Mouse (Mus musculus): ENCODE results near the gene Traf5.

Gene Traf5

GRCm38 (mm10) chr1:192081129-192081528 lies 11.2 kb downstream of the Traf5 start:
- no peak for TF ChIP-seq GATA4 (IDR thresholded peaks at IDR 0.05; ENCODE audit: insufficient replicate concordance, low read length)

- TF ChIP-seq GATA4 (IDR thresholded peaks at IDR 0.05; ENCODE audit: insufficient replicate concordance, low read length), result no peak
These were observed 13.2 kb downstream of the Traf5 start for GRCm38 (mm10) chr1:192079121-192079520.

- TF ChIP-seq GATA4 (IDR thresholded peaks at IDR 0.05; ENCODE audit: insufficient replicate concordance, low read length), result no peak
These were observed 14.0 kb downstream of the Traf5 start for GRCm38 (mm10) chr1:192078406-192078805.

GRCm38 (mm10) chr1:192076796-192077535 lies 15.4 kb downstream of the Traf5 start:
- no peak for TF ChIP-seq GATA4 (IDR thresholded peaks at IDR 0.05; ENCODE audit: insufficient replicate concordance, low read length)

GRCm38 (mm10) chr1:192076101-192076500 lies 16.3 kb downstream of the Traf5 start:
- no peak for TF ChIP-seq GATA4 (IDR thresholded peaks at IDR 0.05; ENCODE audit: insufficient replicate concordance, low read length)

GRCm38 (mm10) chr1:192074824-192075223 lies 17.5 kb downstream of the Traf5 start:
- TF ChIP-seq GATA4 (IDR thresholded peaks at IDR 0.05; ENCODE audit: insufficient replicate concordance, low read length), result no peak

- TF ChIP-seq GATA4 (IDR thresholded peaks at IDR 0.05; ENCODE audit: insufficient replicate concordance, low read length), result no peak
These were observed 19.9 kb downstream of the Traf5 start for GRCm38 (mm10) chr1:192072426-192072825.

- TF ChIP-seq GATA4 (IDR thresholded peaks at IDR 0.05; ENCODE audit: insufficient replicate concordance, low read length), result no peak
These were observed 21.7 kb downstream of the Traf5 start for GRCm38 (mm10) chr1:192070618-192071051.

- TF ChIP-seq GATA4 (IDR thresholded peaks at IDR 0.05; ENCODE audit: insufficient replicate concordance, low read length), result no peak
These were observed 22.3 kb downstream of the Traf5 start for GRCm38 (mm10) chr1:192069971-192070591.

- no peak for TF ChIP-seq GATA4 (IDR thresholded peaks at IDR 0.05; ENCODE audit: insufficient replicate concordance, low read length)
These were observed 24.2 kb downstream of the Traf5 start for GRCm38 (mm10) chr1:192068188-192068587.

- TF ChIP-seq GATA4 (IDR thresholded peaks at IDR 0.05; ENCODE audit: insufficient replicate concordance, low read length), result no peak
These were observed 25.4 kb downstream of the Traf5 start for GRCm38 (mm10) chr1:192066956-192067355.

- TF ChIP-seq GATA4 (IDR thresholded peaks at IDR 0.05; ENCODE audit: insufficient replicate concordance, low read length), result no peak
These were observed 29.0 kb downstream of the Traf5 start for GRCm38 (mm10) chr1:192063209-192063946.

GRCm38 (mm10) chr1:192062682-192063081 lies 29.7 kb downstream of the Traf5 start:
- no peak for TF ChIP-seq GATA4 (IDR thresholded peaks at IDR 0.05; ENCODE audit: insufficient replicate concordance, low read length)

- TF ChIP-seq GATA4 (IDR thresholded peaks at IDR 0.05; ENCODE audit: insufficient replicate concordance, low read length), result no peak
These were observed 30.6 kb downstream of the Traf5 start for GRCm38 (mm10) chr1:192061666-192062306.

- no peak for TF ChIP-seq GATA4 (IDR thresholded peaks at IDR 0.05; ENCODE audit: insufficient replicate concordance, low read length)
These were observed 33.4 kb downstream of the Traf5 start for GRCm38 (mm10) chr1:192058911-192059310.
